Mouse (Mus musculus): ENCODE measurements around the gene 4930544G11Rik.

GRCm38 (mm10) chr6:65969386-65970111, 17.1 kb downstream of the 4930544G11Rik start:
- TF ChIP-seq CTCF (IDR thresholded peaks at IDR 0.05; ENCODE audit: low read depth) (no peak), EP300 (IDR thresholded peaks at IDR 0.05; ENCODE audit: low read depth) (no peak)

Measured in liver, embryonic 14.5 days (tissue).